Mouse (Mus musculus): ENCODE measurements at regions not wholly inside any gene's neighbourhood (a gene's known extent, or its start where the extent isn't known, plus 50 kb on each side); places are given as distances from the start of the nearest gene placed in this dataset.

GRCm38 (mm10) chr5:64422787-64423587, 266.9 kb downstream of the Tbc1d1 start:
- no peak overlapping the region for H3K4me3 ChIP-seq (ENCODE audit: low read depth, low read length)
- H3K4me2 ChIP-seq (ENCODE audit: low read depth, severe bottlenecking): no peak overlapping the region
- peaks cover 9% of the 10 kb centered on the region for H3K4me1 ChIP-seq (ENCODE audit: control insufficient read depth, insufficient read depth, low read length)
- peaks cover 2% of the 10 kb centered on the region; the same call in 1 of the 2 replicates for H3K9me3 ChIP-seq (ENCODE audit: control insufficient read depth, low read length)
- no peaks in the 10 kb centered on the region for H3K36me3 ChIP-seq (ENCODE audit: control insufficient read depth, insufficient read depth, low read length)
- no peak overlapping the region for H3K9ac ChIP-seq (ENCODE audit: low read length)
- 14% methylated on average over 13 of the region's 13 CpGs for WGBS
- no peaks in the 10 kb centered on the region for H3K27me3 ChIP-seq (ENCODE audit: control insufficient read depth, insufficient read depth, low read length)
- peak; percentile 46 for DNase-seq (ENCODE audit: low spot score)
- H3K27ac ChIP-seq (replicated peaks; ENCODE audit: low read depth, low read length): no peak overlapping the region
- no peak for ATAC-seq (ENCODE audit: insufficient number of reproducible peaks, low FRiP score, low TSS enrichment, low read depth)

GRCm38 (mm10) chr5:64428822-64429221, 272.7 kb downstream of the Tbc1d1 start:
- H3K27me3 ChIP-seq (ENCODE audit: control insufficient read depth, insufficient read depth, low read length): no peaks in the 10 kb centered on the region
- no peak for DNase-seq (ENCODE audit: low spot score)
- no peaks in the 10 kb centered on the region for H3K4me1 ChIP-seq (ENCODE audit: control insufficient read depth, insufficient read depth, low read length)
- ATAC-seq (ENCODE audit: insufficient number of reproducible peaks, low FRiP score, low TSS enrichment, low read depth): no peak
- no peak overlapping the region for H3K4me3 ChIP-seq (ENCODE audit: low read depth, low read length)
- 92% methylated on average over 8 of the region's 8 CpGs for WGBS
- no peaks in the 10 kb centered on the region for H3K9me3 ChIP-seq (ENCODE audit: control insufficient read depth, low read length)
- H3K27ac ChIP-seq (replicated peaks; ENCODE audit: low read depth, low read length): no peak overlapping the region
- H3K36me3 ChIP-seq (ENCODE audit: control insufficient read depth, insufficient read depth, low read length): no peaks in the 10 kb centered on the region
- no peak overlapping the region for H3K9ac ChIP-seq (ENCODE audit: low read length)
- H3K4me2 ChIP-seq (ENCODE audit: low read depth, severe bottlenecking): no peak overlapping the region

GRCm38 (mm10) chr5:64430501-64430900, 274.4 kb downstream of the Tbc1d1 start:
- no peaks in the 10 kb centered on the region for H3K36me3 ChIP-seq (ENCODE audit: control insufficient read depth, insufficient read depth, low read length)
- H3K9me3 ChIP-seq (ENCODE audit: control insufficient read depth, low read length): no peaks in the 10 kb centered on the region
- DNase-seq (ENCODE audit: low spot score) (no peak), ATAC-seq (ENCODE audit: insufficient number of reproducible peaks, low FRiP score, low TSS enrichment, low read depth) (no peak)
- H3K9ac ChIP-seq (ENCODE audit: low read length): no peak overlapping the region
- H3K4me2 ChIP-seq (ENCODE audit: low read depth, severe bottlenecking): no peak overlapping the region
- H3K4me3 ChIP-seq (ENCODE audit: low read depth, low read length): no peak overlapping the region
- H3K27me3 ChIP-seq (ENCODE audit: control insufficient read depth, insufficient read depth, low read length): no peaks in the 10 kb centered on the region
- no peak overlapping the region for H3K27ac ChIP-seq (replicated peaks; ENCODE audit: low read depth, low read length)
- no peaks in the 10 kb centered on the region for H3K4me1 ChIP-seq (ENCODE audit: control insufficient read depth, insufficient read depth, low read length)
- WGBS: 66% methylated on average over 3 of the region's 3 CpGs

- Histone ChIP-seq H3K27ac (replicated peaks; ENCODE audit: low read depth, low read length) (no peak overlapping the region), H3K4me2 (ENCODE audit: low read depth, severe bottlenecking) (no peak overlapping the region), H3K27me3 (ENCODE audit: control insufficient read depth, insufficient read depth, low read length) (no peaks in the 10 kb centered on the region), H3K36me3 (ENCODE audit: control insufficient read depth, insufficient read depth, low read length) (no peaks in the 10 kb centered on the region), H3K4me1 (ENCODE audit: control insufficient read depth, insufficient read depth, low read length) (no peaks in the 10 kb centered on the region), H3K9me3 (ENCODE audit: control insufficient read depth, low read length) (no peaks in the 10 kb centered on the region), H3K9ac (ENCODE audit: low read length) (no peak overlapping the region), H3K4me3 (ENCODE audit: low read depth, low read length) (no peak overlapping the region)
- no peak for DNase-seq (ENCODE audit: low spot score)
- 83% methylated on average over 6 of the region's 6 CpGs for WGBS
- no peak for ATAC-seq (ENCODE audit: insufficient number of reproducible peaks, low FRiP score, low TSS enrichment, low read depth)
Observed at GRCm38 (mm10) chr5:64431624-64432023, 275.5 kb downstream of the Tbc1d1 start.

GRCm38 (mm10) chr5:64433786-64434185, 277.7 kb downstream of the Tbc1d1 start:
- H3K9ac ChIP-seq (ENCODE audit: low read length): no peak overlapping the region
- H3K36me3 ChIP-seq (ENCODE audit: control insufficient read depth, insufficient read depth, low read length): no peaks in the 10 kb centered on the region
- H3K4me2 ChIP-seq (ENCODE audit: low read depth, severe bottlenecking): no peak overlapping the region
- H3K4me1 ChIP-seq (ENCODE audit: control insufficient read depth, insufficient read depth, low read length): no peaks in the 10 kb centered on the region
- 90% methylated on average over 5 of the region's 5 CpGs for WGBS
- no peak overlapping the region for H3K27ac ChIP-seq (replicated peaks; ENCODE audit: low read depth, low read length)
- no peak for DNase-seq (ENCODE audit: low spot score)
- no peak for ATAC-seq (ENCODE audit: insufficient number of reproducible peaks, low FRiP score, low TSS enrichment, low read depth)
- no peaks in the 10 kb centered on the region for H3K27me3 ChIP-seq (ENCODE audit: control insufficient read depth, insufficient read depth, low read length)
- no peak overlapping the region for H3K4me3 ChIP-seq (ENCODE audit: low read depth, low read length)
- no peaks in the 10 kb centered on the region for H3K9me3 ChIP-seq (ENCODE audit: control insufficient read depth, low read length)

GRCm38 (mm10) chr5:64435491-64435890, 279.4 kb downstream of the Tbc1d1 start:
- DNase-seq (ENCODE audit: low spot score) (no peak), ATAC-seq (ENCODE audit: insufficient number of reproducible peaks, low FRiP score, low TSS enrichment, low read depth) (no peak)
- Histone ChIP-seq H3K4me3 (ENCODE audit: low read depth, low read length) (no peak overlapping the region), H3K4me1 (ENCODE audit: control insufficient read depth, insufficient read depth, low read length) (no peaks in the 10 kb centered on the region), H3K4me2 (ENCODE audit: low read depth, severe bottlenecking) (no peak overlapping the region), H3K9me3 (ENCODE audit: control insufficient read depth, low read length) (no peaks in the 10 kb centered on the region), H3K27me3 (ENCODE audit: control insufficient read depth, insufficient read depth, low read length) (no peaks in the 10 kb centered on the region), H3K36me3 (ENCODE audit: control insufficient read depth, insufficient read depth, low read length) (no peaks in the 10 kb centered on the region), H3K27ac (replicated peaks; ENCODE audit: low read depth, low read length) (no peak overlapping the region), H3K9ac (ENCODE audit: low read length) (no peak overlapping the region)
- WGBS: 47% methylated on average over 3 of the region's 3 CpGs

- Histone ChIP-seq H3K9ac (ENCODE audit: low read length) (no peak overlapping the region), H3K4me2 (ENCODE audit: low read depth, severe bottlenecking) (no peak overlapping the region), H3K4me3 (ENCODE audit: low read depth, low read length) (no peak overlapping the region), H3K36me3 (ENCODE audit: control insufficient read depth, insufficient read depth, low read length) (no peaks in the 10 kb centered on the region), H3K9me3 (ENCODE audit: control insufficient read depth, low read length) (no peaks in the 10 kb centered on the region), H3K27me3 (ENCODE audit: control insufficient read depth, insufficient read depth, low read length) (no peaks in the 10 kb centered on the region), H3K4me1 (ENCODE audit: control insufficient read depth, insufficient read depth, low read length) (no peaks in the 10 kb centered on the region), H3K27ac (replicated peaks; ENCODE audit: low read depth, low read length) (no peak overlapping the region)
- no peak for DNase-seq (ENCODE audit: low spot score)
- WGBS: 80% methylated on average over 2 of the region's 2 CpGs
- ATAC-seq (ENCODE audit: insufficient number of reproducible peaks, low FRiP score, low TSS enrichment, low read depth): no peak
Observed at GRCm38 (mm10) chr5:64435958-64436357, 279.9 kb downstream of the Tbc1d1 start.

GRCm38 (mm10) chr5:64437720-64438119, 281.6 kb downstream of the Tbc1d1 start:
- Histone ChIP-seq H3K4me2 (ENCODE audit: low read depth, severe bottlenecking) (no peak overlapping the region), H3K27ac (replicated peaks; ENCODE audit: low read depth, low read length) (no peak overlapping the region), H3K27me3 (ENCODE audit: control insufficient read depth, insufficient read depth, low read length) (no peaks in the 10 kb centered on the region), H3K36me3 (ENCODE audit: control insufficient read depth, insufficient read depth, low read length) (no peaks in the 10 kb centered on the region), H3K9me3 (ENCODE audit: control insufficient read depth, low read length) (no peaks in the 10 kb centered on the region), H3K9ac (ENCODE audit: low read length) (no peak overlapping the region), H3K4me1 (ENCODE audit: control insufficient read depth, insufficient read depth, low read length) (no peaks in the 10 kb centered on the region), H3K4me3 (ENCODE audit: low read depth, low read length) (no peak overlapping the region)
- 86% methylated on average over 5 of the region's 5 CpGs for WGBS
- DNase-seq (ENCODE audit: low spot score) (no peak), ATAC-seq (ENCODE audit: insufficient number of reproducible peaks, low FRiP score, low TSS enrichment, low read depth) (no peak)
